Mouse (Mus musculus): ENCODE measurements around the gene Insr. TPM values are rescaled to one million over a fixed set of nuclear protein-coding genes. Genes with fewer than 3 reads are reported as not detected.

Gene Insr
- polyA plus RNA-seq (2017; shearing (Covaris generic)), result 10 to 100 TPM; 14.4 to 17.8 TPM

GRCm38 (mm10) chr8:3278934-3279720, at the start of gene Insr:
Insr (minus strand) TSS chr8:3279617.

Other genes with a start within 250 kb of the Insr start
- gene A430078G23Rik, start 73.8 kb upstream of the Insr start, polyA plus RNA-seq (2017; shearing (Covaris generic)), result 10 to 100 TPM; 73.5 to 80.4 TPM
- 10 to 100 TPM; 54.8 to 71.1 TPM for gene Arhgef18, start 113.4 kb upstream of the Insr start, polyA plus RNA-seq (2017; shearing (Covaris generic))
- 1 to 10 TPM; 4.8 to 5.7 TPM for gene Pex11g, start 188.1 kb upstream of the Insr start, polyA plus RNA-seq (2017; shearing (Covaris generic))
- not detected for gene Tex45, start 191.2 kb upstream of the Insr start, polyA plus RNA-seq (2017; shearing (Covaris generic))
- gene Zfp358, start 213.5 kb upstream of the Insr start, polyA plus RNA-seq (2017; shearing (Covaris generic)), result 10 to 100 TPM in 1 of 2 experiments, 1 to 10 TPM in 1; 5.3 to 13.0 TPM
- gene Mcoln1, start 220.8 kb upstream of the Insr start, polyA plus RNA-seq (2017; shearing (Covaris generic)), result 10 to 100 TPM; 79.5 to 93.9 TPM
- 10 to 100 TPM; 22.3 to 27.5 TPM for gene Pnpla6, start 235.8 kb upstream of the Insr start, polyA plus RNA-seq (2017; shearing (Covaris generic))